Mouse (Mus musculus) right cerebral cortex, adult 2 months (tissue): Measurements from ENCODE around the gene Il18.
A peak's percentile ranks its signal among the peaks of the same experiment; 100 is the strongest.

ENCODE experiments used
- DNase-seq, 2 experiments: peaks; one replicate each; pipeline ENCODE4 v3.0.0; 2021 to 2022; ENCODE audit warnings: low spot score in 2 of 2

Il18 gene

DNA sequence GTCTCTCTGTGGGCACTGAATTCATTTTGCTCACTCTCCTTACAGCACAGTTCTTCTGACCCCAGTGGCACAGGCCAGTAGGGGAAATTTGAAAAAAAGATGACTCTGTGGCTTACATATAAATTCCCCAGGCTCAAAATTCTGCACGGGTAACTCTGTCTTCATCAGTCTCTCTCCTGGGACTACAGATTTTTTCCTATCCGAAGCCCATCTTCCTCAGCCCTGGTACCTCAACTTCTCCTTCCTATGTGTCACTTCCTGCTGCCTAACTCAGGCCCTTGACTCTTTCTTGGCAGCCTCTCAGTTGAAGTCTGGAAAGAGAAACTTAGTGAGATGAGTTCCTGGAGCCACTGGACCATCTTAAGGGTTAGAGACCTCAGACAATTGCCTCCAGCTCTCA lies 1.1 kb upstream of the Il18 start:
- no peak for DNase-seq

DNA sequence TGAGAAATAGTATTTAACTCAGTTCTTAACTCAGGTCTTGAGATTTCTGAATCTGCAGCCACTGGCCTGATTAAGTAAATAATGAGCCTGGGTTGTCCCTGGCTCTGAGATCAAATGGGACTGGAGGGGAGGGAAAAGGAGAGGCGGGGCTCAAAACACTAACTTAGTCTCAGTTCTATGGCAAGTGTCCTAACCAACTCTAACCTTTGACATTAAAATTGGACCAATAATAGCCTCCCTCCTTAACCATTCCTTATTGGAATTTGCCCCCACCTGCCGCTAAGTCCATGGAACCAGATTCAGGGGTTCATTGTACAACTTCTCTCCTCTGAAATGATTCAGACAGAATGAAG lies 443 bp downstream of the Il18 start, which contains the start of gene Bco2:
Bco2 (minus strand) TSS at position 88 of the 353 bp plus-strand sequence.
- DNase-seq, result no peak

DNA sequence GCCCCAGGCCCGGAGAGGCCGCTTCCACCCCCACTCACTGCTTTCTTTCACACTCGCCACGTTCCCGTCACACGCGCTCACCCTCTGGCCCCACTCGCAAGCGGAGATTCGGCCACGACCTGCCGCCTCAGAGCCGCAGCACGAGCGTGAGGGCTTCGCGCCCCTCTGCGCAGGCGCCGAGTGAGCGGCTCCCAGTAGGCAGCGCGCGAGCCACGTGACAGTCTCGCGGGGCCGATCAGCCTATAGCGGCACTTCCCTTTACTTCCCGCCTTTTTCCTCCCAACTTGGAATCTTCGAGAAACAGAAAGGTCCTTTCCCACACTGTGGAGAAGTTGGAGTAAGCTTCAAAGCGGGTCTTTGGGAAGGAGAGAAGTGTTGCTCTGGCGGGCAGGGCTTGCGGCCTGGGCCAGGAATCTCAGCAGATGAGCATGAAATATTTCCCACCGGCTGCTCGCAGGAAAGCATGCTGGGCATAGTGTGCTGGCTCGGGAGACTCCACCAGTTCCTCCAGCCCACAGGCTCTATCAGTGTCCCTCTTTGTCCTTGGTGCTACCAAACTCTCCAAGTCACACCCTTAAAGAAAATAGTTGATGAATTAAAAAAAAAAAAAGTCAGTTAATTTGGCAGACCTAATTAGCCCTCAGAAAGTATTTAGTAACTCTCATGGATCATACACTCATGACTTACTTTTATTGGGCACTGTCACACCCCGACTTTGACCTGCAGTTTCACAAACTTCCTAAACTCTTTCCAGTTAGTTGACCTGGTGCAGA lies 6.7 kb downstream of the Il18 start, which contains the start of gene Tex12:
Tex12 (minus strand) TSS at position 181 of the 773 bp plus-strand sequence.
- DNase-seq, result no peak

DNA sequence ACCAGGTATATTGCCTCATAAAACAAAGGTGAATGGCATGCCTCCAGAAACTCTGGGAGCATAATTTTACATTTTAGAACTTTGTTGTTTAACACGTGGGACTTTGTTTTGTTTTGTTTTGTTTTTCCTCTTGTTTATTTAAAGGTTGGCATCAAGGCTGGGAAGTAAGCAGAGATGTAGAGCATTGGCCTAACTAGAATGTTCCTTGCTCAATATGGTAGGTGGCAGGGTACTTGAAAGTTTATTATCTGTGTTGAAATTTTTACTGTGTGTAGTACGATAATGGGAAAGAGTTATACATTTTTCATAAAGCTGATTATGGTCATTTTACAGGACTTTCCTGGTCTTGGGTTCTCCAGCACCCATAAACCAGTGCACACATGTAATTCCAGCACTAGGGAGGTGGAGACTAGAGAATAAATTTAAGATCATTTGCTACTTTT lies 7.3 kb downstream of the Il18 start:
- DNase-seq, result no peak

DNA sequence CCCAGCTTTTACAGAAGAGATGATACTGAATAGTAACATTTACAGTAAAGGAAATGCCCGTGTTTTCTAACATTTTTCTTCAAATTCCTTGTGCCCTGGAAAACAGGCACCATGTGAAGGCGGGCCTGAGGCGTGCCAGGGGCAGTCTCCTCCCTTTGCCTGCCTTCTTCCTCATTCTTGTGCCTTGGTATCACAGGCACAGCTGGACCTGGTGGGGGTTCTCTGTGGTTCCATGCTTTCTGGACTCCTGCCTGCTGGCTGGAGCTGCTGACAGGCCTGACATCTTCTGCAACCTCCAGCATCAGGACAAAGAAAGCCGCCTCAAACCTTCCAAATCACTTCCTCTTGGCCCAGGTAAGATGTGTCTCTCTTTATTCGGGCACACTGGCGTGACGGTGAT lies 10.5 kb downstream of the Il18 start:
- DNase-seq, result no peak

DNA sequence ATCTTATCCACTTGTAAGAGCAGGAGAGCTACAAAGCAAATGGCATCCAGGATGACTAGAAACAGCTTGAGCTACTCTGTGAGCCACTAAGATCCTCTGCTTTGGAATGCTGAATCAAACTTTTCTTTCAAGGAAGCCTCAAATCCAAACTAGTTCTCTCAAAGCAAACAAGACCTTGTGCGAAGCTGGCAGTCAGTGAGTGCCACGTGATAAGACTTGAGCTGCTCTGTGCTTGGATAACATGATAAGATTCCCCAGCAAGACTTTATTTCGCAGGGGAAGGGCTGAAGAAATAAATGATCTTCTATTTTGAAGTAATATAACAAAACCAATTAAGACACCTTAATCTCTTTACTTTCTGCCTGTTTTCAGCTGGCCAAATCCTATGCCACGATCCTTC lies 11.3 kb downstream of the Il18 start:
- no peak for DNase-seq

DNA sequence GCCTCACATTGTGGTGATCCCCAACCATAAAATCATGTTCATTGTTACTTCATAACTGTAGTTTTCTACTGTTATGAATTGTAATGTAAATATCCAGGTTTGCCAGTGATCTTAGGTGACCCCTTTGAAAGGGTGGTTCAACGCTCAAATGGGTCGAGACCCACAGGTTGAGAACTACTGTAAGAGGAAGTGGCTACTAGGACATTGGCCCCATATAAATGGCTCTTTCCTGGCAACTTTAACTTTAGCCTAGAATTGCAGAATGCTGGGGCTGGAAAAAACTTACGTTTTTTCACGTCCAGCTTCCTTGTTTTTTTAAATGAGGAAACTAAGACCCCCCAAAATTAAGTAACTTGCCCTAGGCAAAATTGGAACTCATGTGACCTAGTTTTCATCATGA lies 12.7 kb downstream of the Il18 start:
- DNase-seq, result no peak

DNA sequence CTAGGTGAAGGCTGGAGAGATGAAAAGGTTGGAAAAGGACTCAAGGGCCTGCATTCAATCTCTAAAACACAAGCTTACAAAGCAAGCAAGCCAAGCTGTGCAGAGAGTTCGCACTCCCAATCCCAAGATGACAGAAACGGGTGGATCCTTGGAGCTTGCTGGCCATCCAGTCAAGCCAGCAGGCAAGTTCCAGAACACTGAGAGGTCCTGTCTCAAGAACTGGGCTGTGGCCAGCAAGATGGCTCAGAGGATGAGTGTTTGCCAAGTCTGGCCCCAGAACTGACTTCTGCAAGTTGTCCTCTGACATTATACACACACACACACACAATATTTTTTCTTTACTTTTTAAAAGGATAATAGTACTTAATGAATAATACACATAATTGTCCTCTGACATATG lies 13.3 kb downstream of the Il18 start:
- no peak for DNase-seq

DNA sequence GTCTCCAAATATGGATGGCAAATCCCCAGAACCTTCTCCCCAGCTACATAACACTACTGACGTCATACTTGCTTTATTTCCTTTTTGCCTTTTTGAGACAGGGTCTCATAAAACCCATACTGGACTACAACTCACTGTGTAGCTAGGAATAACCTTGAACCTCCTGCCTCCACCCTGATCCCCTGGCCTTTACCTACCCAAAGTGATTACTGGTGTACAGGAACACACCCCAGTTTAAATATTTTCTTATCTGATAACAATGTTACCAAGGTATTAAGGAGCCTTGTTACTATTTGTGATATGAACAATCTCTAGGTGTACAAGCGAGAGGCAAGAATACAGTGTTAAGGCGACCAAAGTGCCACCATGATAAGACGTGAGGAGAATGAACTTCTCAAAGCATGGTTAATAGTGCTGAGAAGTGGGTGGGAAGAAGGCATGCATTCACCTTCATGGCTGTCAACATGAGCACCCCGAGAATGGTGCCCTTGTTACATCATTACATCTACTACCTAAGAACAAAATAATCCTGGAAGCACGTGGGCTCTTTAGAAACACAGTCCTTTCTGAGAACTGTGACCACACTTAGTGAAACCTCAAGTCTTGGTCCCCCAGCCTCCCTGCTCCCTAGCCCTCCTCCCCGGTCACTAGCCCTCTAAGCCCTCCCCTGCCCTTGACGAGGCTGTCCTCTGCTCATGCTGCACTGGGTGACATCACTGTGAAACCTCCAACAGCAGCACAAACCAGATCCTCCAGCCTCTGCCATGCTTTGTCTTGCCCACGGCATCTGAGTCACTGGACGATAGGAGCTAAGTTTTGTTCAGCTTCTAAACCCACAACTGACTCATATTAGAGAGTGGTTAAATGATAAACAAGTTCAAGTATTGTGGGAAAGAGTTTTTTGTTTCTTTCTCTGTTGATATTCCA lies 15.2 kb downstream of the Il18 start:
- DNase-seq, result no peak

DNA sequence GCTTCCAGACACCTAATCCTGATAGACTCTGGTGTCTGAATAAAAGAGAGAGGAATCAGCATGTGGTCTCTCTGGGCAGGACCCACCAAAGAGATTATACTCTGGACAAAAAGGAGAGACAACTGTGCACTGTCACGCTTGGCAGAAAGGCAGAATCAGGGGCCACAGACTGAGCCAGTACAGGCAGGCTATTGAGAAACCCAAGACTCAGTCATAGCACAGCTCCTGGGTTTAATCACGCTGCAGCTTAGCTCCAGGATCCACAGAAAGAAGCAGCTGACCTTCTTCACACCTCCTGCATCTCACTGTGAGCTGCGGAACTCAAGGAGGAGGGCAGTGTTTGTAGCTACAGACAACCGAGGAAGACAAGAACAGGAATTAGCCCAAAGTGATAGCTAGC lies 25.7 kb downstream of the Il18 start:
- DNase-seq, result no peak

DNA sequence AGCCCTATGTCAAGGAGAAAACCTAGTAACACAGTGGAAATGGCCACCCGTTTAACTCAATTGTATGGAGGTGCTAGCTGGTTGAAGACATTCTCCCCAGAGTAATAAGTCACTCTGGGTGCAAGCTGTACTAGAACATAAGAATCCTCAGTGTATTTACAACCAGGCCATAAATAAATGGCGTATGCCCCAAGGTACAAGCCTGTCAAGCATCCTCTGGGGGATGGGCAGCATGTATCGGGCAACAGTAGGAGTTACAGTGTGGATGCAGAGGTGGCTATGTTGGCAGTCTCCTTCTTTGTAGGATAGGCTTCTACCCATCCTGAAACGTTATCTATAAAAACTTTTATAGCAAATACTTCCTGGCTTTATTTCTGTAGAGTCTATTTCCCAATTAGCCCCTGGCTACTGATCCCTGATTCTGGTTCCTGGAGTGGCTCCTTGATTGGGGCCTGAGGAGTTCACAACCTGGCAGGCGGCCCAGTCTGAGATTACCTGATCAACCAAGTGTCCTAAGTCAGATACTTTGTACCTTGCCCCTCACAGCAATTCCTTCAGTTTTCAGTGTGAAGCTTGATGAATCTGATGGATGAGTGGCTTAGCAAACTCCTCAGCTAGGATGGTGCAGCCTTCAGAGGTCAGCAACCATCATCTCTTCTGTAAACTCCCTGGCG lies 30.7 kb downstream of the Il18 start:
- DNase-seq, result no peak

DNA sequence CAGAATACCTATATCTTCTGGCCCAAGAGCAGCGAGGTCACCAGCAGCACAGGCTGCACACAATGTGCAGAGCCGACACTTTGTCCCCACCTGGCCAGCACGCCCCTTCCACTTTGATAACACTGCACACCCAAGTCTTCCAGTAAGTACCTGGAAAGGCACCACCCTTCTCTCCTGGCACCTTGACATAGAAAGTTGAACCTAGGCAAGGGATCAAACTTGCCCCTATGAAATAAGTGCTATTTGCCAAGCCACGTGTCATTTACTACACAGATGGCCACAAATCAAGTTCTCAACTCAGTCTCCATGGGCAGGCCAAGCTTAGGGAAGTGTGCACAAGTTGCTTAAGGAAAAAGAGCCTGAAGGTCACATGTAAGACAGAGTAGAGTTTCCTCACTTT lies 32.3 kb downstream of the Il18 start:
- no peak for DNase-seq

DNA sequence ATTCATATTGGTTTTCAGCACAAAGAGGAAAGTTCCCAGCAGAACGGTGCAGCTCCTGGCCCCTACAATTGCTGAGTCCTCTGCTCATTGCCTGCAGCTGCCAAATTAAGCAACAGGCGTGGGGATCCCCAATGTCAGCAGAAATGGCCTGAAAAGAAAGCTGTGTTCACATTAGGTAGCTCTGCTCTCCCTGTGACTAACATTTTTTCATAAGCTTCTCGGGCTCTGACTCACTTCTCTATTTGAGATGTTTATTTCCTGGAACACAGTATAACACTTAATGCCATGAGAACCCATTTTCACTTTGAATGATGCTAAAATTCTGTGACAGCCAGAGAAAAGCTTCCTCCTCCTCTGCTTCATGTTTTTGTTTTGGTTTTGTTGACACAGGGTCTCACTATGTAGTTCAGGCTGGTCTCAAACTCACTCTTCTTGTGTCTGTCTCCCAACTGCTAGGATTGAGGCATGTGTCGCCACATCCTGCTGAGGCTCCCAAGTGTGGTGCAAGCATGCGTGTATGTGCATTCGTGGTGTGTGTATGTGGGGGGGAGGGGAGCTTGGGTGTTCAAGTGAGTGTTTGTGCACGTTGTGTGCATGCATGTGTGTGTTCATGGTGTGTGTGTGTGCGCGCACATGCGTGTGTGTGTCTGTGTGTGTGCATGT lies 36.4 kb downstream of the Il18 start:
- DNase-seq, result no peak

DNA sequence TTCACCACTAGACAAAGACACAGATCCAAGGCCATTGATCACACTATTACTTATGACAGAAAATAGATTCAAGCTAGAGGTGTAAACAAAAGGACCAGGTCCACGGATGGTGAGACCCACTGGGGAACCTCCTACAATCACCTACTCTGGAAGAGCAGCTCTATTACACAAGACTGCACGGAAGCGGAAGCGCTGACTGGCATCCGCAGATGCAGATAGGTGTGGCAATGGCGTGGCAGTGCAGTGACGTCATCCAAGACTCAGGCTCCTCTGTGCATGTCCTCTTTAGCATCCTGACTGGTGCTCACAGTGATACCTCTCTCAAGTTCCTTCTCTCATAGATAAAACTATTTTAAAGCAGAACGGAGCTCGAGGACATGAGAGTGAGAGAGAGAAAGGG lies 38.3 kb downstream of the Il18 start:
- DNase-seq, result no peak

DNA sequence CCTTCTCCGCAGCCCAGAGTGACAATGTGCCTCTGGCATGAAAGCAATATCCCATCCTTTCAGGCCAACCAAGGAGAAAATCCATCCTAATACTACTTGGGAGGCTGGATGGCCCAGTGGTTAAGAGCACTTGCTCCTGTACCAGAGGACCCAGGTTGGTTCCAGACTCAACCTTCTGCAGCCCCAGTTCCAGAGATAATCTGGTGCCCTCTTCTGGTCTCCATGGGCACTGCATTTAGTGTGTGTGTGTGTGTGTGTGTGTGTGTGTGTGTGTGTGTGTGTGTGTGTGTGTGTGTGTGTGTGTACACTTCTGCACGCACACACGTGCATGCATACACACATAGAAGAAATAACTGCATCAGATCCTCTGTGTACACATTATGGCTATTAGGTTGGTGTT lies 38.9 kb downstream of the Il18 start:
- DNase-seq, result no peak

DNA sequence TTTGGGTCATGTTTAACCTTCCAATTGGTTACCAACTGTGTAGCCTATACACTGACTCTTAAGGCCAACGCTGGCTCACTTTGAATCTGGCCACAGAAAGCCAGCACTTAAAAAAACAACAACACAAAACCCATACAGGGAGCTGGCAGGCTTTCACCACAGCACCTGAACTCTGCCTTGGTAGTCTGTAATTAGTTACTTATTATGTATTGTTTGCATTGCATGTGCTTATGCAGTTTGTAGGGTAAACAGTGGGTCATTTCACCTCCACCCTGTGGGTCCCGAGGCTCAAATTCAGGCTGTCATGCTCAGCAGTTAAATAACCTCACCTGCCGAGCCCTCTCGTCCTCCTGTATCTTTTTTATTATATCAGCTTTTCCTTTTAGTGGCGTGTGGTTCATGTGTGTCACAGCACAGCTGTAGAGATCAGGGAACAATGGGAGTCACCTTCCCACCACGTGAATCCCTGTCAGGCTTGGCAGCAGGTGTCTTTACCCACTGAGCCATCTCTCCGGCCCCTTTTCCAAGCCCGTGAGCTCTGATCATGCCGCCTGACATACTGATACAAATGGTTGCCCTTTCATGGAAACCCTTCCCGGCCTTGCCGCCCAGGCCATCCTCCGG lies 40.3 kb downstream of the Il18 start:
- no peak for DNase-seq

DNA sequence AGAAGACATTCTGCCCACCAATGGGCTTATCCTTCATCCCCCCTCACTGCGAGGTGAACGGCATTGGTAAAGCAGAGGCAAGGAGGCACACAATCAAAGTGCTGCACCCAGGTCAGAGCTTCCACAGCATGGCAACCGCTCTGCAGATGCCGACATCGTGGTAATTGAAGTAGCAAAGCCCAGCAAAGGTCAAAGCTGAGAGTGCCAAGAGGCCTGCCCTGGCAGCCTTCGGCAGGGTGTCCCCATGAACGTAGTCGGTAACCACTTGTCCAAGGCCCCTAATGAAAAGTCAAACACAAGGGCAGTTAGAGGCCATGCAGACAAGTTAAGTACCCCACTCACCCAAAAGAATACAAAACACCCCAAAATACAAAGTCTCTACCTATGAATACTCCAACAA lies 42.3 kb downstream of the Il18 start:
- DNase-seq, result no peak

DNA sequence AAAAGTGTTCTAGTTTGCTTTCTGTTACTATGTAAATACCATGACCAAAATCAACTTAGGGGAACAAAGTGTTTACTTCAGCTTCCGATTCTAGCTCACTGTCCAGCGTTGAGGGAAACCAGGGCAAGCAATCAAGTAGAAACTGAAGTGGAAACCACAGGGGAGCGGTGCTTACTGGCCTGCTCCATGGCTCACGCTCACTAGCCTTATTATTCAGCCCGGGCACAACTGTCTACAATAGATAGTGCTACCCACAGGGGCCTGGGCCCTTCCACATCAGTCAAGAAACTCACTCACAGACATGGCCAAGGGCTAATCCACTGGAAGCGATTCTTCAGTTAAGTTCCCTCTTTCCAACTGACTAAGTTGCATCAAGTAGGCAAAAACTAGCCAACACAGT lies 46.9 kb downstream of the Il18 start:
- DNase-seq, result no peak

DNA sequence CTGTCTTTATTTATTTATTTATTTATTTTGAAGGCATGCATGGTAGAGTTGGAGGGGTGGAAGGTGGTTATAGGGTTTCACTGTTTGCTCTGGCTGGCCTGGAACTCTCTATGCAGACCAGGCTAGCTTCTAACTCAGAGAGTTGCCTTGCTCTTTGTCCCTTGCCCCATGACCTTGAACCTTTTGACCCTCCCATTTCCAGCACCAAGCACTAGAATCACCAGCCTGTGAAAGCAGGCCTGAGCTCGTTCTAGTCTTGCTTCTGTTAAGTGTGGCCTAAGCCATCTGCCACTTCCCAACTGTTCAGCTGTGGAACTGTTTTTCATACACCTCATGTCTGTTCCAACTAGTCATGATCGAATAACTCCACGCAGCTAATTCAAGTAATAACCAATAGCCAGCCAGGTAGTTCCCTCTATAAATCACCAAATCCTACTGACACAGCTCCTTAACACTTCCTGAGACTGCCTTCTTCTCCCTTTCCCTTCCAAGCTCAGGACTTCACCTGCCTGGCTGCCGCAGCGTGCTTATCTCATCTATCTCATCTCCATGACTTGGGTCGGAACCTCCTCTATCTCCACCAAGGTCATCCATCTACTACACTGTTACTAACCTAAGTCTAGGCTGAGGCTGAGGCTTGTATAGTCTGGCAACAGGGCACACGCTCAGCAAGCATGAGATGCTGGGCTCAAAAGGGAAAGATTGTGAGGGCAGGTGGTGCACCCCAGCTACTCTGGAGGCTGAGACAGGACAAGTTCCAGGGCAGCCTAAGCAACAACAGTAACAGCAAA lies 47.6 kb downstream of the Il18 start:
- no peak for DNase-seq

DNA sequence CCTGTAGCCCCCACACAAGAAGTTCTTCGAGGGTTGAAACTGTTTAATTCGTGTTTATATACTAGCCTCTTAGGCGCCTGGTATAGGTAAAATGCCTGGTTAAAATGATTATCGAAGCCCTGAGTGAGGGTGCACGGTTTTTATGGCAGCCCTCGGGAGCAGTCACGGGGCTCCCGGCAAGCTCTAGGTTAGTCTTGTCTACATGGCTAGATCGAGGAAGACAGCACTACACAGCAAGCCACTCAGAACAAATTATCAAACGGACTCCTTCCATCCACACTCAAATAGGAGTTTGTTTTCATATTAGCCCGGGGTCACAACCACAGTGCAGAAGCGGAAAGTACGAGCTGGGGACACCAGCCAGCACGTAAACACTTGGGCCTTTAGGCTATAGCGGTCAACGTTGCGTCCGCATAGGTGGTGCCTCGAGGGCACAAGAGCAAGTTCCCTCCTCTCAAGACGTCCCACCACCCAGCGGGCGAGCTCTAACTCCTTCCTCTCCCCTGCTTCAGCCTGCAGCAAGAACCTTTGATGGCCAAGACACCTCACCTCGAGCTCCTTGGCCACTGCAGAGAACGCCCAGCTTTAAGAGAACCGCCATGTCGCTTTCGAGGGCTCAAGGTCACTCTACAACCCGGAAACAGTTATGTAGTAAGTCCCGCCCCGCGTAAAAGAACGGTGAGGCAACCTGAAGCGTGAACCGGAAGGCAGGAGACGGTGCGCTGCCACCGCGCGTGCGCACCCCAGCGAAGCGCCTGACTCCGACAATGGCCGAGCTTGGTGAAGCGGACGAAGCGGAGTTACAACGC lies 48.8 kb downstream of the Il18 start, which contains the start of the genes Sdhd and Timm8b:
Sdhd (minus strand) TSS at position 624 of the 809 bp plus-strand sequence.
Timm8b (plus strand) TSS at position 722 of the 809 bp plus-strand sequence.
- peak; percentile 96 to 97 for DNase-seq
